Mouse (Mus musculus) layer of hippocampus, adult 9-10 months (tissue): ENCODE data around the gene Ppp1r35.
A peak's percentile ranks its signal among the peaks of the same experiment; 100 is the strongest.

Experiments
- DNase-seq: peaks from one replicate; pipeline ENCODE4 v3.0.0; 2022; ENCODE audit warnings: low spot score

Ppp1r35 gene

GRCm38 (mm10) chr5:137782776-137783522 lies 4.3 kb downstream of the Ppp1r35 start:
- no peak for DNase-seq

DNA sequence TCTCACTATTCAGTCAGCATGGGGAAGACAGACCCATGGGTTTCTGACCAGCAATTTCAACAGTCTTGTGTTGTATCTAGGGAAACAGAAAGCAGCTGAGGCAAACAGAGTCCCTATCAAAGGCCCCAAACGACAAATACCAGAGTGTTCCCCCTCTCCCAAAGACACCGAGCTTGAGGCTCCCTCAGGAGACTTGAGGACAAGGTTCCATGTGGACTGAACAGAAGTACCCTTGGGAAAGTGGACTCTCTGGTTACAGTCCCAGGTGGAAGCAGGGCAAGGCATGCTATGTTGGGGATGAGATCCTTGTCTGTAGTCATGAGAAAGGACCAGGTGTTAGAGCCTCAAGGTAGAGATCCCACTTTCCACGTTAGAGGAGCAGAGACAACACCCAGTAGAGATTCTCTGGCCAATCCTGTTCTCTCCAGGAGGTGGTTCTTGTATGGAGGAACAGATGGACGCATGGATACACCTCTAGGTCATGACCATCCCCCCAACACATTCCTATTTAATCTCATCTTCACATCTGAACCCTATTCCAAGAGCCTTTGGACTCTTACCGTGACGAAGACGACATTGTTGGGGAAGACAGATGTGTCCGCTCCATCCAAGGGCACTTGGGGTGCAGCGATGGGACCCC lies 5.4 kb downstream of the Ppp1r35 start:
- DNase-seq, result no peak

GRCm38 (mm10) chr5:137784546-137784945 lies 5.9 kb downstream of the Ppp1r35 start:
- no peak for DNase-seq

GRCm38 (mm10) chr5:137785164-137786031 lies 6.7 kb downstream of the Ppp1r35 start:
- no peak for DNase-seq

DNA sequence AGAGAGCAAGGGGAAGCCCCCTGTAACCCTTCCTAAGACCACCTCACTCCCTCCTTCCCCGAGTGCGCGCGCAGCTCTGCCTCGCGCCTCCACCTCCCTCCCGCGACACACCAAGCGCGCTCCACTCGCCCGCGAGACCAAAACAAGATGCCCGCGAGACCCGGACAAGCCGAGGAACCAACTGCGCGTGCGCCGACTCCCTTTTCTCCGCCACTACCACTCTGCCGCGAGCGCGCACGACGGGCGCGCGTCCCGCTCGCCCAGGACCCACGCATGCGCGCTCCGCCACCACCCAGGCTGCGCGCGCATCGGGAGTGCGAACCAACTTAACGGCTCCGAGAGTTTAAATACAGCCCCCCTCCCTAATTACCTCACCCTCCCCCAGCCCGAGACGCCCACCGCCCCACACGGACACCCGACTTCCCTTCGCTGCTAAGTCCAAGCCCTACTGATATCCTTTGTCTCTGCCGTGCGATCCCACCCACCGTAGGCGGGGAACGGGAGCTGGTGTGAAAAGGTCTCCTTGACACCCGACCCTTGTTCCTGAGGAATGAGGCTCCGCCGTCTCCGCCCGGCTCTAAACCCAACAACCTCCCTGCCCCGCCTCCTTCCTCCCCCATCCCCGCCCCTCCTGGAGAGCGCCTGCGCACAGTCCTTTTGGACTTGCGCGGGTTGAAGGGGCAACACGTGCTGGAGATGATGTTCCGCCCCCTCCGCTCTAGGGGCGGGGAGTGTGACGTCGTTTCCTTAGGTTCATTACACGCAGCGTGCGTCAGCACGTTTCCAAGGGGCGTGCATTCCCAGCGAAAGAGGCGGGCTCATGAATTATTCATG lies 7.7 kb downstream of the Ppp1r35 start:
- peak; percentile 97 for DNase-seq

GRCm38 (mm10) chr5:137787151-137787928 lies 8.7 kb downstream of the Ppp1r35 start, which contains the start of the genes Mepce and Zcwpw1:
Mepce (minus strand) TSS chr5:137787655.
Zcwpw1 (plus strand) TSS chr5:137787798.
- peak; percentile 87 for DNase-seq

GRCm38 (mm10) chr5:137788171-137788570 lies 9.5 kb downstream of the Ppp1r35 start:
- DNase-seq, result no peak

GRCm38 (mm10) chr5:137788946-137789531 lies 10.4 kb downstream of the Ppp1r35 start:
- no peak for DNase-seq

GRCm38 (mm10) chr5:137791553-137791952 lies 12.9 kb downstream of the Ppp1r35 start:
- DNase-seq, result no peak

DNA sequence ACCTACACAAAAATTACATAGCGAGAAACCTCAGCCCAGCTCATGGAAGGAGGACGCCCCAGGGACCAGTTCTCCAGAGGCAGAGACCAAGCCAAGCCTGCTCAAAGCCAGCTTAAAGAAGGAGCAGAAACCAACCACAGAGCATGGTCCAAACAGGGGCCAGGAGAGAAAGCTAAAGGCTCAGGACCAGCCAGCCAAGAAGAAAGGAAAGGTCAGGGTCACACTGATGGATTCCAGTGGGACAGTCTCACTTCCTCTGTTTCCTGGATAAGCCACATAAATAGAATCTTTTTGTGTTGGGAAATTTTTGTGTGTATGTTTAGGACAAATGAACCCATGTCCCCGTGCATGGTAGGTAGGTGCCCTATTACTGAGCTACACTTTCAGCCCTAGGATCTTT lies 18.0 kb downstream of the Ppp1r35 start:
- DNase-seq, result no peak

- DNase-seq, result no peak
These were observed 22.3 kb downstream of the Ppp1r35 start for GRCm38 (mm10) chr5:137800917-137801316.

GRCm38 (mm10) chr5:137806158-137806557 lies 27.5 kb downstream of the Ppp1r35 start:
- no peak for DNase-seq

GRCm38 (mm10) chr5:137808316-137808715 lies 29.7 kb downstream of the Ppp1r35 start:
- no peak for DNase-seq

- DNase-seq, result no peak
These were observed 39.0 kb downstream of the Ppp1r35 start for GRCm38 (mm10) chr5:137817466-137818222.

DNA sequence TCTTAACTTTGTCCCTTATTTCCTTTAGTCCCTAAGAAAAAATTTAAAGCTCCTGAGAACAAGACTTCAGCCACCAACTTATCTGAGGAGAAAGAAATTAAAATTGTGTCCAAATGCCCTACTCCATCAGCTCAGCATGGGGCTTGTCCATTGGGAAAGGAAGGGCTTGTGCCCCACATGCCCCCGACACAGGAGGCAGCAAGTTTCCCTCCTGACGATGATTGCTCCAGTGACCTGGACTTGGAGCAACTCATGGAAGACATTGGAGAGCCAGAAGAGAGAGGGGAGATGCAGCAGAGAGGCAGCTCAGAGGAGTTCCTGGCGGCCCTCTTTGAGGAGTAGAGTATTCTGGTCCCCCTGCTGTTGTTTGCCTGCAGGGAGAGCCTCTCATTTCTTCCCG lies 43.5 kb downstream of the Ppp1r35 start:
- no peak for DNase-seq

GRCm38 (mm10) chr5:137822602-137823001 lies 44.0 kb downstream of the Ppp1r35 start:
- no peak for DNase-seq

DNA sequence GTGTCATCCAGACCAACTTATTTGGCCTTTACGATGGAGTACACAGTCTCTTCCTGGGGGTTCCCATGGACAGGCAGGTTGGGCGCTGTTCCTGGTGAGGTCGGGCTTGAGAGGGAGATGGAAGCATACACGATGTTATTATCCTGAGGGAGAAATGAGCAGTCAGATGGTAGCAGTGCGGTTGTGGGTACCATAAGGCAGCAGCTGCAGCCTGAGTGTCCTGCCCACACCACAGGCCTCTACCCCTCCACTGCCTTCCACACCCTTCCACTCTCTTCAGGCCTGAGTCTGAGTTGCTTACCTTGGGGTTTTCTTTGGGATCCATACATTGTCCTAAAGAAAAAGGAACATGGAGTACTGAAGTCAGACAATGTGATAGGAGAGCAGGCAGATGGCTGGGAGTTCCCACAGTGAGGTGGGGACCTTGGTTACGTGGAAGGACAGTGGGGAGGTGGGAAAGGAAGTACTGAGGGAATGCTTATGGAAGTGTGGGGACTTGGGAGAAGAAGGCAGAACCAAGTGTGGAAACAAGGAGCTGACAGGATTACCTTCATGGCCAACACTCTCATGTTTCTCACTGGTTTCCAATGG lies 44.9 kb downstream of the Ppp1r35 start:
- DNase-seq, result no peak

GRCm38 (mm10) chr5:137825030-137825429 lies 46.4 kb downstream of the Ppp1r35 start:
- DNase-seq, result no peak

DNA sequence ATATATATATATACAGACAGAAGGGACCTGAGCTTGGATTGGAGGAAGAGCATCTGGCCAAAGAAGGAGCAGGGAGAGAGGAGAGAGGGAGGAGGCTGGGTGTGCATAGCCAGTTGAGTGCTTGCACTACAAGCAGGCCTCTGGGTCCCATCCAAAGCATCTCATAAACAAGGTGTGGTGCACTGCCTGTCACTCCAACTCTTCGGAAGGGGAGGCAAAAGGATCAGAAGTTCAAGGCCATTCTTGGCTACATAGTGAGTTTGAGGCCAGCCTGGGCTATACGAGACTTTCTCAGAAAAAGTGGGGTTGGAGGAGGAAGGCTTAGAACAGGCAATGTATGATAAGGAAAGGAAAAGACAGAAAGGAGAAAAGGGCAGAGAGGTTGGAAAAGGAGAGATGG lies 47.3 kb downstream of the Ppp1r35 start:
- no peak for DNase-seq
